In the genomic region with DNA sequence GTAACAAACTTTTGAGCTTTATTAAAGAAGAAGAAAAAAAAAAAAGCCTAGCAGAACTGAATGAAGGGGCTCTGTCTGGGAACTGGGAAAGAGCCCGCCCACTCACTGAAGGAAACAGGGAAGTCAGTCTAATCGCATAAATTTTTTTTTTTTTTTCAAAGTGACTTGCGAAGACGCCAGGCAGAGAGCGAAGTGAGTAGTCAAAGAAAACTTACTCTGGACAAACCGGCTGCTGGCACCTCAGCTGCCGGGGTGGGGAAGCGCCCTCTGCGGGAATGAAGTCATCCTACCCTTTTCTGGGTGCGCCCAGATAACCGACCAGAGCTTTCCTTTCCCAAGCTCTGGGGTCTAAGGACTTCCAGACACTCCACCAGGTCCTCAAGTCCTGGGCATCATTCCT, we compare ENCODE assay signal across 8 mouse cellular contexts. TPM values are rescaled to one million over a fixed set of nuclear protein-coding genes. Genes with fewer than 3 reads are reported as not detected.
A peak's percentile ranks its signal among the peaks of the same experiment; 100 is the strongest.
DNase-seq lines count a peak whose midpoint lies in the region; ATAC-seq and TF ChIP-seq lines count a peak whose summit lies in the region.

No protein-coding gene starts in this region.

- H3K9me3 ChIP-seq in heart, embryonic 10.5 days, result no peaks in the 10 kb centered on the region
- H3K9me3 ChIP-seq in kidney, embryonic 15.5 days (replicated peaks), result no peaks in the 10 kb centered on the region
- H3K9me3 ChIP-seq in lung, postnatal 0 days (ENCODE audit: low read length), result no peaks in the 10 kb centered on the region

- H3K4me3 ChIP-seq in heart, embryonic 10.5 days, result peak overlapping the region; percentile 73
- peak overlapping the region; percentile 69 for H3K4me3 ChIP-seq in kidney, embryonic 15.5 days (replicated peaks)
- H3K4me3 ChIP-seq in lung, postnatal 0 days (ENCODE audit: low read depth, low read length), result peak overlapping the region; percentile 63

- peaks cover 63% of the 10 kb centered on the region for H3K27me3 ChIP-seq in heart, embryonic 10.5 days (ENCODE audit: insufficient read depth, poor library complexity, severe bottlenecking)
- H3K27me3 ChIP-seq in kidney, embryonic 15.5 days, result peaks cover 51% of the 10 kb centered on the region
- H3K27me3 ChIP-seq in lung, postnatal 0 days (replicated peaks; ENCODE audit: insufficient read depth, low read length), result 0 out of 2 replicates have a peak, but pooled peaks cover 6% of the 10 kb centered on the region

- no peaks in the 10 kb centered on the region for H3K36me3 ChIP-seq in heart, embryonic 10.5 days
- no peaks in the 10 kb centered on the region for H3K36me3 ChIP-seq in kidney, embryonic 15.5 days
- no peaks in the 10 kb centered on the region for H3K36me3 ChIP-seq in lung, postnatal 0 days (ENCODE audit: insufficient read depth, low read length)

- no peak for TF ChIP-seq EP300 in lung, postnatal 0 days (IDR thresholded peaks at IDR 0.05)

- no peak overlapping the region for H3K9ac ChIP-seq in kidney, embryonic 15.5 days
- peak overlapping the region; percentile 39; the same call in 1 of the 2 replicates for H3K9ac ChIP-seq in lung, postnatal 0 days (replicated peaks; ENCODE audit: low read depth)

- H3K27ac ChIP-seq in heart, embryonic 10.5 days, result no peak overlapping the region
- H3K27ac ChIP-seq in kidney, embryonic 15.5 days, result no peak overlapping the region
- H3K27ac ChIP-seq in lung, postnatal 0 days (ENCODE audit: low read length), result peak overlapping the region; percentile 76

- H3K4me1 ChIP-seq in heart, embryonic 10.5 days, result peaks cover 26% of the 10 kb centered on the region
- H3K4me1 ChIP-seq in kidney, embryonic 15.5 days, result peaks cover 31% of the 10 kb centered on the region
- H3K4me1 ChIP-seq in lung, postnatal 0 days (ENCODE audit: insufficient read depth, low read depth, low read length), result 0 out of 2 replicates have a peak, but pooled peaks cover 4% of the 10 kb centered on the region

- WGBS in heart, embryonic 10.5 days, result under 1% methylated on average over 11 of the region's 11 CpGs
- 4% methylated on average over 11 of the region's 11 CpGs for WGBS in kidney, embryonic 15.5 days
- WGBS in lung, postnatal 0 days, result 7% methylated on average over 11 of the region's 11 CpGs

- DNase-seq in spleen, adult 12 weeks (ENCODE audit: low spot score), result peak; percentile 46
- DNase-seq in spleen, adult 18-20 months, result no peak
- DNase-seq in heart, embryonic 10.5 days (ENCODE audit: low spot score), result no peak
- peak; percentile 91 for DNase-seq in lung, postnatal 0 days (ENCODE audit: low spot score)
- peak; percentile 32 for DNase-seq in right cerebral cortex, postnatal 14 days
- DNase-seq in thymus, adult 18-20 months, result no peak

- TF ChIP-seq CTCF in lung, postnatal 0 days (IDR thresholded peaks at IDR 0.05), result peak; percentile 64

- H3K4me2 ChIP-seq in kidney, embryonic 15.5 days, result peak overlapping the region; percentile 100
- peak overlapping the region; percentile 96 for H3K4me2 ChIP-seq in lung, postnatal 0 days (replicated peaks; ENCODE audit: low read depth, low read length)

- peak; percentile 55 for ATAC-seq in common myeloid progenitor, adult 5-6 weeks (replicated peaks; ENCODE audit: low read depth, poor library complexity, severe bottlenecking)
- 0 out of 2 replicates have a peak, but pooled peaks have one; percentile 16 for ATAC-seq in kidney, embryonic 15.5 days (replicated peaks; ENCODE audit: low FRiP score)
- ATAC-seq in lung, postnatal 0 days, result peak; percentile 9; the same call in 1 of the 2 replicates

RNA-seq across cellular contexts. Expression of gene Fhdc1, which starts 0.9 kb away (rescaled TPM):
- total RNA-seq in common myeloid progenitor, adult 5-6 weeks (2017), result 0.64 and 1.0 TPM in 2 replicates
- 1.2 and 2.0 TPM in 2 replicates for polyA plus RNA-seq in heart, embryonic 10.5 days (2016; fragmentation: Nextera tagmentation; extraction: Ambion mirVana)
- 3.3 and 5.3 TPM in 2 replicates for polyA plus RNA-seq in kidney, embryonic 15.5 days (2015; fragmentation: Nextera tagmentation; extraction: Ambion mirVana)
- 15.5 and 16.7 TPM in 2 replicates for polyA plus RNA-seq in lung, postnatal 0 days (2015; fragmentation: Nextera tagmentation; extraction: Ambion mirVana)

Comparison
In these comparisons a context has a peak if more than half of its experiments do, and no peak if none do; other contexts are left out.
1. DNase-seq: peak in spleen, adult 12 weeks (single experiment), lung, postnatal 0 days (single experiment) and right cerebral cortex, postnatal 14 days (single experiment); none in spleen, adult 18-20 months (0 of 2), heart, embryonic 10.5 days (single experiment) and thymus, adult 18-20 months (0 of 2).
2. Peak in every context shown above with its lines, with median percentiles within 50 percentile points of each other: ATAC-seq and H3K4me3 ChIP-seq.